Mouse (Mus musculus): ENCODE results near the gene Tst.

Tst gene

DNA sequence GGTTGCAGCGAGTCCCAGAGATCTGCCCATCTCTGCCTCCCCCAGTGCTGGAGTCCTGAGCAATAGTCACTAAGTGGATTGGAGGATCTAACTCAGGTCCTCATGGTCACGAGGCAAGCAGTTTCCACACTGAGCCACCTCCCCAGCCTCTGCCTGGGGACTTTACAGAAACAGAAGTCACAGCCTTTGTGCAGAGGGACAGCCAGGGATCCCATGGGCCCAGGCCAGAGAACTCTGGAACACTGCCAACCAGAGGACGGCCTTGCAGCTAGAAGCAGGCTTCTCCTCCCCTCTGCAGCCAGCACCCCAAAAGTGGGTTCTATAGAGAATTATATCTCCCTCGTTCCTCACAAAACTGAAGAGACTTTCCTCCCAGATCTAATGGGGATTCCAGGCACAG, 3.8 kb downstream of the Tst start:
- in situ Hi-C loops (cut with MboI; ENCODE audit: unreplicated experiment in 2 of 2), result no loop called here

DNA sequence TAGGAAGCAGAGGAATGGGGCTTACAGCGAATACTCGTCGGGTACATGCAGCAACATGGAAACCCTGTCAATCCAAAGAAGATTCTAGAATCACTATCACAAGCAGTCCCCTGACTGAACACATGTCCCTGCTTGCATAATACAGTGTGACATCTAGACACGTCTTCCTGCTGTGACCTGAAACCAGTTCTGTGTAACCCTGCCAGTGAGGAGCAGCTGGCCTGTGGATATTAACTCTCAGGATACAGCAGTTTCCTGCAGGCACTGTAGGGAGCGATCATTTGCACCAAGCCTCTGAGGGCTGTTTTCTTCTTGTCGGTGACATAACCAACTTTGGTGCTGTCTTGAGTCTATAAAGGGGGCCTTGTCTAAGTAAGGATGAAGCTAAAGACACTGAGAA, 4.4 kb downstream of the Tst start:
- in situ Hi-C loops (cut with MboI; ENCODE audit: unreplicated experiment in 2 of 2), result no loop called here

DNA sequence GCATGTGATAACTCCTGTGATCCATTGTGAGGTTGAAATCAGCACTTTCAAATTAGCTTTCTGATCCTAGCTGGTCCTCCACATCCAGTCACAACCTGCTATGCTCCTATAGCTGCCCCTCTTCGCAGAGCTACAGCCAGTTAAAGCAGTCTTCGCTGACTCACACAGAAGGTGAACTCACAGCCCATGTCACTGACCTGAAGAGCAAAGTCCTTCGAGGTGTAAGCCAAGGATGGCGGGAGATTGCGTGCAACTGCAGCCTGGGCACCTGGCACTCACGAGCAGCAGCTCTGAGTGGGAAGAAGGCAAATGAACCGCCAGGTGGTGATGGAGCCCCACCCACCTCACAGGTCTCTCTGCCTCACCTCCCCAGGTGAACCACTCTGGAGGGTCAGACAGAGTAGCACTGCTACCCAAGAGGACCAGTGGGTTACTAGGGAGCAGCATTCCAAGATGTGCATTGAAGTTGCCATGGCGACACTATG, 10.2 kb downstream of the Tst start, which contains the start of gene Tex33:
Gene Tex33 (minus strand): TSS at position 435 of the 485 bp plus-strand sequence.
- in situ Hi-C loops (cut with MboI; ENCODE audit: unreplicated experiment in 2 of 2), result no loop called here

DNA sequence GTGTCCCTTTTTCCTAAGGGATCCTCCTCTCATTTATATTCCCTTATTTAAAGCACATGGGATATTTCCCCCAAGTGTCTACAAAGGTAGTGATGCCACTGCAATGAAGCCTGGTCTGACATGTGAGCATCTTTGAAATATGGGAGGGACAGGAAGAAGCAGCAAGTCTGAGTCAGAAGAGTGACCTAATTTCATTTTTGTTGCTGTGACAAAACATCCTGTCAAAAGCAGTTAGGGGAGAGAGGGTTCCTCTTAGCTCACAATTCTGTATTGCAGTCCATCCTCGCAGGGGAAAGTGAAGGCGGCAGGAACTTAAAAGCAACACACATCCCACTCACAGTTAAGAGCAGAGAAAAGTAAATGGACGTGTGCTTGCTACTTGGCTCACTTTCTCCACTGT, 14.9 kb downstream of the Tst start:
- in situ Hi-C loops (cut with MboI; ENCODE audit: unreplicated experiment in 2 of 2), result no loop called here

DNA sequence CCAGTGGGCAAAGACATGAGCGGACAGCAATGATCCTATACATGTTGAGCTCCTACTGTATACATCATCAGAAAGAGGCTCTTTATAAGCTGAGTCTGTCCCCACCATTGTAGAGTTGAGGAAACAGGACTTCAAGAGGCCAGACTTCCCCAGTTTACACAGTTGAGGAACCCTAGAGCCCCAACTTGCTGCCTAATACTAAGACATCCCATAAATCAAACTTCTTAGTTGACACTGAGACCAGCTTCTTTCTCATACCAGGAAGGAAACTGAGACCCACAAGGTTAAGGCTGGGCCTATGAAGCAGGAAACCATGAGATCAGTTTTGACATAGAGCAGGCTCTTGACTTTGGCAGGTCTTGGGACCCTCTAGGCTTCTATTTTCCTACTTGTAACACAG, 20.1 kb downstream of the Tst start:
- in situ Hi-C loops (cut with MboI; ENCODE audit: unreplicated experiment in 2 of 2), result no loop called here

DNA sequence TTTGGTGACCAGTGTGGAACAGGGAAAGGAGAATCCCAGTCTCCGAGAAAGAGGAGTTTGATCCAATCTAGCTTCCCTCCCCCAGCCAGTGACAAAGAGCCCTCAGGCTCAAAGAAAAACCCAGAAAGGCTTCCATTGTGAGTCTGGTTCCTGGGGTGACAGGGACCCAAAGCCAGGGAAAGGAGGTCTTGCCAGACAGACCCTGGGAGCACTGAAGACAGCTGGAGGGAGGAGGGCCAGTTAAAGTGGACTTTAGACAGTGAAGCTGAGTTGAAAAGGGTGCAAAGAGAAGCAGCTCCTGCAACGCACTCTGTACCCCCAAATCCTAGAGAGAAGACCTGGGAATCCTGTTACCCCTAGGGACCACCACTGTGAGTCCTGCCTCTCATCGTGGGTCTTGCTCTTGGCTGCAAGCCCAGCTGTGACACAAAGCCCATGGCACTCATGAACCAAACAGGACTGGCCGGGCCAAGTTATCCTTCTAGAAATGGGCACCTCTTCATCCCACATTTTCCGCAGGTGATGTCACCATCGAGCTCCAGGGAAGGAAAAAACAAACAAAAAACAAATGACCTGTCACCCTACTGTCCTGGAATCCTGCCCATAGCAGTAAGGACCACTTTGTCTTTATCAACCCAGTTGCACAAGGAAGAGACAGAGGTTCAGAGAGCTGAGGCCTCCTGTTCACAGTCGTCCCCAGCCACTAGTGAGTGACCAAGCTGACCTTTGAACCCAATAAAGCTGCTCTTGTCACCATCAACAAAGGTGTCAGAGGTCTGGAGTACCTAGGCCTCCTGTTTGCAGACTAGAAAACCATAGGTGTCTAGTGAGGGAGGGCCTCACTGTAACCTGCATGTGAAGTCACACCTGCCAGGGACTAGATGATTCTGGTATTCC, 21.2 kb downstream of the Tst start:
- in situ Hi-C loops (cut with MboI; ENCODE audit: unreplicated experiment in 2 of 2), result no loop called here

DNA sequence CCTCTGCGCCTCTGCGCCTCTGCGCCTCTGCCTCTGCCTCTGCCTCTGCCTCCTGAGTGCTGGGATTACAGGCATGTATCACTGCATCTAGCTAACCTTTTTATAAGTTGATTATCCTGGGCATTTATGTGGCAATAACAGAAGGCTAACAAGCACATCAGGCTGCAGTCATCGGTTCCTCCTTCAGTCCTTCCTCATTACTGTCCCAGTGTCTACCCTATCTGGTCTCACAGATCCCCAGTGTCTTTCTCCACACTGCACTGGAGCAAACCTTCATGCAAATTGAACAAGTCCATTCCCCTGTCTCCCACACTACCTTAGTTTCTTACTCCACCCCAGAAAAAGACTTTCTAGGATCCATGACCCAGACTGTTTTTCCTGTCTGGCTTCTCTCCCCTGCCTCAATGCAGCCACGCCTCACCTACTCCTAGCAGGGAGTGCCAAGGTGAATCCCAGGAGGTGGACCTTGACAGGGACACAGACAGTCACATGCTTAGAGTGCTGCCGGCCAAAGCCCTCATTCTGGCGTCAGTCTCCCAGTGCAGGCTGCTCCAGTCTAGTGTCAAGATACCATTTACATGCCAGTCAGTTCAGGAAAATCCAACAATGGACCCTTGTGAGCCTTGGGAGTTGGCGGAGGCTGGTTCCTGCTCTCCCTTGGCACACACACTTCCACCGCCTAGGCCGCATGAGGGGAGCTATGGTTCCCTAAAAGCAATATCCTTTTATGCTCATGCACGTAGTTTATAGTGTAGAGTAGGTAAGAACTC, 22.1 kb downstream of the Tst start:
- in situ Hi-C loops (cut with MboI; ENCODE audit: unreplicated experiment in 2 of 2), result no loop called here

DNA sequence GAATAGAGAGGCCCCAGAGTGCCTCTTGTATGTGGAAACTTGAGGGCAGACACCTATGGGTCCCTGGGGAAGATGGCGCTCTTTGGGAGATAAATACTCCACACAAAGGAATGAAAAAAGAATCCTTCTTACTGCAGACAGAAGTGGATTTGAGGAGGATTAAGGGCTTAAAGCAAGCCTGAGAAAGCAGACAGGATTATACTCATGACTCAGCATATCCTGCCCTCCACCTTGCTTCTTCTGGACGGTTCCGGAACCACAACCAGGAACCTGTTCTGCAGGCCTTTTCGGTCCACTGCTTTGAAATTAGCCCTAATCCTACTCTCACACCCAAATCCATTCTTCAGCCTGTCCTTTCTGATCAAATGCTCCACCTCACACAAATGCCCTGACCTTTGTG, 23.6 kb downstream of the Tst start:
- in situ Hi-C loops (cut with MboI; ENCODE audit: unreplicated experiment in 2 of 2), result no loop called here

DNA sequence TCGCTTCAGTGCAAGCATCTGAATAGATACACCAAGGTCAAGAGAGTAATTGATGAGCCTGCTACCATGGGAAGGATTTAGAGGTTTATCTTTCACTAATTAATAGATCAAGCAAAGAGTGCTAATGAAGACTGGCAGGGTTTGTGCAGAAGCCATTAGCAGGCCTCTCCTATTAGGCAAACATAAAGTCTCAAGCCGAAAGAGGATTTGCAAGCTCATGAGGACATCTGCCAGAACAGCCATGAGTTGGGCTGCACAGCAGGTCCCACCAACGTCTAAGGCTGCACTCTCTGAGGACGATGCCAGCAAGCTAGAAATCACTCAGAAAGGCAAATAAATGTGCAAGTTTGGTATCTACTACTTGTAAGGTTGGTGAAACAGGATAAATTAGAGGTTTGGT, 25.0 kb downstream of the Tst start:
- in situ Hi-C loops (cut with MboI; ENCODE audit: unreplicated experiment in 2 of 2), result no loop called here

DNA sequence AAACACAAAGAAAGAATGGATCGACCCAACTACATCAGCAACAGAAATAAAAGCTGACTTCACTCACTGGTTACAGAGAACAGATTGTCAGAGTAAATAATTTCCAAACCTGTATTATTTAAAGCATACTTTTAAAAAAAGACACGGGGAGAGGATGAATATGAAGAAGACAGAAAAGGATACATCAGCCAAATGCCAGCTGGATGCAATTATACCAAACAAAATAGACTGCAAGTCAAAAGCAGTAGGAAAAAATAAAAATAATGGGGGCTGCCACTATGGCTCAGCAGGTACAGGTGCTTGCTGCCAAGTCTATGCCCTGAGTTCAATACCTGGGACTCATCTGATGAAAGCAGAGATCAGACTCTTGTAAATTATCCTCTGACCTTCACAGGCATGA, 25.5 kb downstream of the Tst start:
- in situ Hi-C loops (cut with MboI; ENCODE audit: unreplicated experiment in 2 of 2), result no loop called here

DNA sequence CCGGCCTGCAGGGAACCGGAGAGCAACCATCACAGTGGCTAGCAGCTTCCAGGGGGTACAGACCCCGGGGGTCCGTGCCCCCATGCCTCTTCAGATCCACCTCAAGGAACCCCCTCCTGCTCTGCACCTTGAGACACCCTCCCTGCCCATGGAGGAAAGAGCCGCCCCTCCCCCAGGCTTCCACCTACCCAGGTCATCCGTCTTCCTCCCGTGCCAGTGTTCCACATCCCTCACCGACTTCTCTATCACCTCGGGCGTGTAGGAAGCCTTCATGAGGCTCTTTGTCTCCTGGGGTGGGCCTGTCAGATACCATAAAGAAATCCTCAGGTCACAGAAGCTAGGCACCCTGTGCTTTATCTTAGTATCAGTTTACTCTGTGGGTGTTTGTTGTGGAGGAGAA, 27.2 kb downstream of the Tst start:
- in situ Hi-C loops (cut with MboI; ENCODE audit: unreplicated experiment in 2 of 2), result no loop called here

DNA sequence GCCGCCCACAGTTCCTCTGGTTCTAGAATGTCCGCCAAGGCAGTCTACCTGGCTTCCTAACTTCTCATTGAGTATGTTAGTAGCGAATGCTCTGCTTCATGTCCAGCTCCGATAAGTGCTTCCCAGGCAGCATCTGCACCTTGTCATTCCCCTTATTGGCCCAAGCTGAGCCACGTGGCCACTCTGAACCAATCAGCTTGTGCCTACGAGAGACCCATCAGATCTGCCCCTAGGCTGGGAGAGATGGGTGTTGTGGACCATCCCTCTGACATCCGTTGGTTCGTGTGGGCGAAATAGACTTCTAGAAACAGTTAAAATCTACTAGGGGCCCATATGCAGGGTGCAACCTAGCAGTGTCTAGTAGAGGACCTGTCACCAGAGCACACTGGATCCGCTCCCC, 27.8 kb downstream of the Tst start:
- in situ Hi-C loops (cut with MboI; ENCODE audit: unreplicated experiment in 2 of 2), result no loop called here

DNA sequence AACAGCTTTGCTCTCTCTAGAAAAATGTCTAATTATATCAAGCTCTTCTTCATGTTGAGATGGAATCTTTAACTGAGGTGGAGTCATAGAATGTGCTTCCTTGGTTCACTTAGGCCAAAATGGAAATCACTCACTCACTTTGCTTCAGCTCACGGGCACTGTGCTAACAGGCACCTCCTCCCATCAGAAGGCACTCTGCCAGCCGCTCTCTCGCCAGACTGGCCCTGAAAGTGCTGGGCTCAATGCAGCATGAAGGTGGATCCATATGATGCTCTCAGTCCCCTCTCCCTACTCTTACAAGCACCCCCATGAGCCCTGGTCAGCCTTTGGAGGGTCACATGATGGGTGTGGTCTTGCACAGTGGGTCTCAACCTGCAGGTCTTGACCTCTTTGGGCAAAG, 31.5 kb downstream of the Tst start:
- in situ Hi-C loops (cut with MboI; ENCODE audit: unreplicated experiment in 2 of 2), result loop anchor here in 1 of 2 experiments (25.0 kb wide), 1 partner anchor 587 kb away; no protein-coding TSS in a partner anchor

DNA sequence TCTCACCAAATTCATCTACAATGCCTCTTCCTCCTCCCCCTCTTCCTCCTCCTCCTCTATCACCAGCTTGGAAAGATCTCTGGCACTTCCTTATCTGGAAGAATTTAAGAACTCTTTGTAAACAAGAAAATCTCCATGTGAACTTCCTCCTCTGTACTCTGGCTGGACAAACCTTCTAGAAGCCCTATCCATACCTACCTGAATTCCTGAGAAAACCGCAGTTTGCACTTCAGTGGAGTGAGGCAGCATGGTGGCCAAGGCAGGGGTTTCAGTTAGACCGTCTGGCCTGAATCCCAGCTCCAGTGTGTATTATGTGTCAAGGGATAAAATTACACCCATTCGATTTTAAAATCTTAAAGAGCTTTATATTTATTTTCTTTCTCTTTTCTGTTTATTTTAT, 32.9 kb downstream of the Tst start:
- in situ Hi-C loops (cut with MboI; ENCODE audit: unreplicated experiment in 2 of 2), result loop anchor here in 1 of 2 experiments (25.0 kb wide), 1 partner anchor 585 kb away; no protein-coding TSS in a partner anchor

DNA sequence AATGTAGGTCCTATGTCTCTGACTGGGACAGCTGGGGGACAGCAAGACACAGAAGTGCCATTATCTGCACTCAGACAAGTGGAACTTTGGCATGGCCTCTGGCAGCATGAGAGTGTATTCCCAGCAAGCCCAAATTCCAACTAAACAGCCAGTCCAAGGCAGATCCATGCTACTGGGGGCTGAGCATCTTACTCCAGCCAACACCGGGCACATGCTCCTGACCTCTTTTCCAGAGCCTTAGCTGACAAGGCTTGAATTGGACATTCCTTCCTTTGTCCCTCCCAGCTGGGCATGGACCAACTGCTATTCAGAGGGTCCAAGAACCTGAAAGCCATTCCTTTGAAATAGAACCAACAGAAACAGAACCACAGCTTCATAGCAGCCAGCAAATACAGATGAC, 36.1 kb downstream of the Tst start:
- in situ Hi-C loops (cut with MboI; ENCODE audit: unreplicated experiment in 2 of 2), result loop anchor here (5.0 to 25.0 kb wide), 4 partner anchors 187 to 582 kb away; no protein-coding TSS in a partner anchor

DNA sequence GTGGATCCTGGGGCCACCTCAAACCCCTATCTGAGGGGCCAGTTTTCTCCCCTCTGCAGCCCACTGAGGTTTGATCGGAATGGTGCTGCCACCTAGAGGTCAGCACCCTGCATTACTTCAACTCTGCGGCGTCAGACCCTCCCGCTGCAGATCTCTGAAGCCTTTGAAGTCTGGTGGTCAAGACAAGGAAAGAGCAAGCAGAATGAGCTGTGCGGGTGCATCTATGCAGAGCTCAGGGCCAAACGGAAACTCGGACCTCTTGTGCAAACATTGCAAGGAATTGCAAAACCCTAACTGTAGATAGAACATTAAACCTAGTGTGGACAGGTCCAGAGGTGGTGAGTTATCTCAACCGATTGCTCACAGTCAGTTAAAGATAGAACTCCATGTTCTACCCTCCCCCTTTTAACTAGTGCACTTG, 36.8 kb downstream of the Tst start:
- in situ Hi-C loops (cut with MboI; ENCODE audit: unreplicated experiment in 2 of 2), result loop anchor here (5.0 to 25.0 kb wide), 4 partner anchors 187 to 582 kb away; no protein-coding TSS in a partner anchor

DNA sequence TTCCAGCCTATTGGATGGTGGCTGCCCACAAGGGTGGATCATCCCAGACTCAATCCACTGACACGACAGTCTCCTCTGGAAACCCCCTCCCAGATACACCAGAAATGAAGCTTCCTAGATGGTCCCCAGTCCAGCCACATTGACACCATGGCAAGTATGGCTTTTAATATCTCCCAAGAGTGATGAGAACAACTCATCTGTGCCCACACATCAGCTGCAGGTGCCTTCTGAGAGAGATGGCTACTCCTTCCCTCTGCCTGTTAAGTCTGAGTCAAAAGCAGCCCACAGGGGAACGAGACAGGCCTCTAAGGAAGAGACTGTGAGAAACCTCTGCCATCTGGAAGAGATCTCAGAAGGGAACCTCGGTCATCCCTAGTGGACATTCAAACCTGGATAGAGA, 37.9 kb downstream of the Tst start:
- in situ Hi-C loops (cut with MboI; ENCODE audit: unreplicated experiment in 2 of 2), result loop anchor here (5.0 to 25.0 kb wide), 4 partner anchors 186 to 581 kb away; no protein-coding TSS in a partner anchor

DNA sequence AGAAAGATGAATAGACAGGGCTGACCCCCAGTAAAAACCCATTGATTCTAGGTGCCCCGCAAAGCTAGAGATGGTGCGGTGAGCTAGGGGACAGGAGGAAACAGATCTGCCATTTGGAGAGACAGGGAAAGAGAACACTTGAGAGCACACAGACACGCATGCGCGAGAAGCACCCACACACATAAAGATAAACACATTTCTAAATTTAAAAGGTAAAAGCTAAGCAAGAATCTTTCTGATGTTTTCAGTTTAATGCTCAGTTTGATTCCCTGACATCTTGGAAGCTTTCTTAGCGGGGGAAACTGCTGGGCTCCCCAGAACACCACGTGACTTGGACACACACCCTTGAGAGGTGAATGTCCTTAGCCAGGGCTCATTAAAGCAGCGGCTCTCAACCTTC, 38.8 kb downstream of the Tst start:
- in situ Hi-C loops (cut with MboI; ENCODE audit: unreplicated experiment in 2 of 2), result loop anchor here (5.0 to 25.0 kb wide), 4 partner anchors 185 to 580 kb away; no protein-coding TSS in a partner anchor

DNA sequence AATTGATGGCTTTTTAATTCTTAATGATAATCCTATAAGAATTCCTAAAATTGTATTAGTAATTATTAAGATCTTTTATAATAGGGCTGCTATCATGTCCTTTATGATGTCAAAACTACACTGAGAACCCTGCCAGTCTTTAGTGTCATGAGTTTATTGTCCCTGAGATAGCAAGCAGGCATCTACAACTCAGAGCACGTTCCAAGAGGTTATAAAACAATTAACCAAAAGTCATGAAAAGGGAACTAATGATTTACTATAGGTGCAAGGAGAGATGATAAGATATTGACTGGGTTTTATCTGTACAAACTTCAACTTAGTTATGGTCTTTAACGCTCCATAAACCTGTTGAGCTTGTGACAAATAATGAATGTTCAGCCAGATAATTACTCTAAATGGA, 39.8 kb downstream of the Tst start:
- in situ Hi-C loops (cut with MboI; ENCODE audit: unreplicated experiment in 2 of 2), result loop anchor here (5.0 to 25.0 kb wide), 4 partner anchors 184 to 579 kb away; no protein-coding TSS in a partner anchor

DNA sequence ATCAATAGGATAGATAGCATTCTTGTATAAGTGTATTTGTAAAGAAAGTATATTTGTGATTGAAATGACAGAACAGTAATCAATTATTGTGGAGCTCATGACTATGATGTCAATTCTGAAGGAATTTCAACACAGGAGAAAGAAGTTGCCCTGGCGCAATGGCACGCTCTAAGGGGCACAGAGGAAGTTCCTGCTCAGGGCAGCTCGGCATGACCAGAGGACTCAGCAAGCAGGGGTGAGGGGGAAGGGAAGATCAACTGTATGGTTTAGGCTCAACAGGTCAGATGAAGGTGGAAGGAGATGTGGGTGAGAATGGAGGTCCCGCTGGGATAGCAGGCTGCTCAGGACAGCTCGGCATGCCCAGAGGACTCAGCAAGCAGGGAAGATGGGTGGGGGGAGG, 50.2 kb downstream of the Tst start:
- in situ Hi-C loops (cut with MboI; ENCODE audit: unreplicated experiment in 2 of 2), result loop anchor here (10.0 to 25.0 kb wide), 2 partner anchors 179 to 568 kb away; partner anchors contain the start of gene C1qtnf6 (in 1 of the 2)

DNA sequence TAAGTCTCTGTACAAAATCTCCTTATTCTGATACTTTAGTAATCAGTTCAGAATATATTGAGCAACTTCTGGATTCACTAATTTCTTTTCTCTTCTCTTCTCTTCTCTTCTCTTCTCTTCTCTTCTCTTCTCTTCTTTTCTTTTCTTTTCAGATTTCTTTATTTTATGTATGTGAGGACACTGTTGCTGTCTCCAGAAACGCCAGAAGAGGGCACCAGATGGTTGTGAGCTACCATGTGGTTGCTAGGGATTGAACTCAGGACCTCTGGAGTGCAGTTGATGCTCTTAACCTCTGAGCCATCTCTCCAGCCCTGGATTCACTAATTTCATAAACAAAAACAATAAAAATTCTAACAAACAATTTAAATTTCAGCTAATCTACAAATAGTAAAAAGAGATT, 50.7 kb downstream of the Tst start:
- in situ Hi-C loops (cut with MboI; ENCODE audit: unreplicated experiment in 2 of 2), result loop anchor here (10.0 to 25.0 kb wide), 2 partner anchors 180 to 568 kb away; partner anchors contain the start of gene C1qtnf6 (in 1 of the 2)

Data from v-Abl transformed pro-B cells (cell line).